Mouse (Mus musculus): ENCODE measurements at regions not wholly inside any gene's neighbourhood (a gene's known extent, or its start where the extent isn't known, plus 50 kb on each side); places are given as distances from the start of the nearest gene placed in this dataset.
A peak's percentile ranks its signal among the peaks of the same experiment; 100 is the strongest.

DNA sequence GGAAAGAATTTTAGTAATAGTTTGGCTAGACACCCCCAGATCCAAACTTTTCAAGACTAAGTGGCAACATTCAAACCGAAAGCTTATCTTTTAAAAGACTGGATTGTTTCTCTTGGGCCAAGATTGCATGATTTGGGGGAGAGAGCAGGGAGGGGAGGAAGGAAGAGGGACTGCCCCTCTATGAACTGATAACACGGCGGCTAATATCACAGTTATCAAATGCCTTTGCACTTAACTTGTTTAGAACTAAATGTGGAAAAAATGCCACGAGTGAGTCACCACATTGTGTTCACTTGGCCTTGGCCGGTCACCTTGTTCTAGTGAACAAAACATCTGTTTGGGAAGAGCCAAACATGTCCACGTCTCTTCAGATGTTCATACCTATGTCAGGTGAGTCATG is 92.3 kb downstream of the Tes start:
- DNase-seq (ENCODE audit: low spot score in 2 of 2) = no peak

GRCm38 (mm10) chr6:17169971-17170781 is 105.2 kb downstream of the Tes start:
- DNase-seq (ENCODE audit: low spot score in 2 of 2) = peak; percentile 29 to 47

DNA sequence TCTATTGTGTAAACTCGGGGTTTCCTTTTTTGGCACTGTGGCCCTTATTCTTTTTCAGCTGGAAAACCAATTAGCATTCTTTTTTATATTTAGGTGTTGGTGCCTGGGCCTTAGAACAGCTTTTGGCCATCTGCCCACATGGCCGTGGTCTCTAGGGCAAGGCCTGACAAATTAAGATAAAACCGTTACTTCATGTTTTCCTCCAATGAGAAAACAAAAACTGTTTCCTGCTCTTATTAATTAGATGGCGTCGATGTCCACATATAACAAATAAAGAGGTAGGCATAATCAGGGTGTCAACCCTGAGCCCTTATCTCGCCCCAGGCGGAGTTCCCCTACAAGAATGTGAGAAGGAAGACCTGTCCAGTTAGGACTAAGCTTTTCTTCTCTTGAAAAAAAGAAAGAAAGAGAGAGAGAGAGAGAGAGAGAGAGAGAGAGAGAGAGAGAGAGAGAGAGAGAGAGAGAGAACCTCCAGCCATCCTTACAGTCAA is 105.9 kb downstream of the Tes start:
- DNase-seq (ENCODE audit: low spot score in 2 of 2) = peak in 1 of 2 experiments; percentile 6

DNA sequence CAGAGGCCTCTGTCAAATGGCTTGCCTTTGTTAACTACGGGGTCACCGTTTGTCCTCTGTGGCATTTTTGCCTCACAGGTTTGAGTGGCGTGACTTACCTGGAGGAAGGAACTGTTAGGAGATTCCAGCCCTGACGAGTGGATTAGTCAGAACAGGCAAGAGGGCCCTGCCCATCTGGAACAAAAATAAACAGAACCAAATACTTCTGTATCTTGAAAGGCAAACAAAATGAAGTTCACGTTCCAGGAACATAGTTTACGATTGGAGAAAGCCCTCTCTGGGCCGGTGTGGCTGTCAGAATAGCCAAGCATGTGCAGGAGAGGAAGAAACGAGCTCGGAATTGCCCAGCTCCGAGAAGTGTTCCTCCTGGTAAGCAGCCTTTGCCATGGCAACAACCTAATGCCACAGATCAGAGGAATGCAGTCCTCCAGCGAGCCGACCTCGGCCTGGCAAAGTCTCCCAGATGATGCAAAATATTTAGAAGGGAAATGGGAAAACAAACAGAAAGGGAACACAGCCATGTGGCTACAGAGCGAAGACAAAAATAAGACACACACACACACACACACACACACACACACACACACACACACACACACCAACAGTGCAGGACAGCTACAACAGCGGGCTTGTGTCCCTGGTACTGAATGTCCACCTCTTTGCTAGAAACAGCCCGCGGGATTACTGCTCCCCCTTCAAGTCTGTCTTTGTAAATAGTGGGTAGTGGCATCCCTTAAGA is 106.5 kb downstream of the Tes start:
- DNase-seq (ENCODE audit: low spot score in 2 of 2) = peak; percentile 40 to 71

- DNase-seq (ENCODE audit: low spot score in 2 of 2) = no peak
Observed at GRCm38 (mm10) chr6:17172050-17172449, 107.1 kb downstream of the Tes start.

- no peak for DNase-seq (ENCODE audit: low spot score in 2 of 2)
Observed at GRCm38 (mm10) chr6:17177153-17177552, 103.8 kb upstream of the Cav2 start.

DNA sequence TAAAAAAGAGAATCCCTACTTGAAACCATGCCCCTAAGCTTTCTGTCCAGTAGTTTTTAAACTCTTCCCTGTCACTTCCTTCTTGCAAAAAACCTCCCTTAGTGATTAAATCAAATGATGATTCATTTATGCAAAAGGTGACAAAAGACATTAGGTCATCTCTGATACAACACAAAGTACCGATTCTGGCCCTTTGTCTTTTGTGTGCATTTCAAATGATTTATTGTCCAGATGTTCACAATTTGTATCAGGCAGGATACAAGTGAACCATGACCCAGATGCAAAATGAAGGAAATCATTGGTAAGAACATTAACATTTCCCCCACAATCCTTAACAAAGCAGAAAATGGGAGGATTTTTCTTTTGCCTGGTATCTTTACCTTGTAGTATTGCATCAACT is 101.5 kb upstream of the Cav2 start:
- DNase-seq (ENCODE audit: low spot score in 2 of 2) = no peak

DNA sequence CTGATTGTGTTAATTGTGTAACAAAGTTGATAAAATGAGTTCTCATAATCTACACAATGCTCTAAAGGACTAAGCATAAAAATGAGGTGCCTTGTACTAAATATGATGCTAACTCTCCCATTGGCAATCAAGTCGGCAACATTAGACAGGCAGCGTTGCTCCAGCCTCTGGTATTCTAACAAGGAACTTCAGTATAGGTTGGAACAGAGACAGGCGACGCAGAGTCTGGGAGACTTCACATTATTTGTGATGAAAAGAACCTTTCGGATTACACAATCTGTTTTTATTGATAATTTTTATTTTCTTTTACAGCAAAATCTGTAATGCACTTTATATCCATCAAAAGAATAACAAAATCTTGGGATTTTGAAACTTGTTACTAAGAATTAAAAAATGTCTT is 94.4 kb upstream of the Cav2 start:
- DNase-seq (ENCODE audit: low spot score in 2 of 2) = no peak

DNA sequence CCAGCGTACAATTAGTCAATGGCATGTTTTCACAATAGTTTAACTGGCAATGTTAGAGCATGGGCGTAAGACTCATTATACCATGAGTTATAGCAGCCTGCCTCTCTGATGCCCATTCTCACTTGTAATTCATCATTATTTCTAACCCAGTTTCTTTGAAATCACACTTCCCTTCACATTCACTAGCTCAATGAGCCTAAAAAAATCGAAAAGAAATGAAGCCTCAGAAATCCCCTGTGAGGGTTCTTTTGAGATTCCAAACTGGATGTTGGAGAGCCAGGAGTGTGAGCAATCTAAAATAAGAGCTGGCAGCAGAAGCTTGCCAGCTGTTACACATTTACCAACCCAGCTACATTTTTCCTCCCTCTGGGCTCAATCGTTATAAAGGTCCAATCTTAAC is 93.9 kb upstream of the Cav2 start:
- DNase-seq (ENCODE audit: low spot score in 2 of 2) = peak in 1 of 2 experiments; percentile 43

GRCm38 (mm10) chr6:17195538-17195937 is 85.4 kb upstream of the Cav2 start:
- no peak for DNase-seq (ENCODE audit: low spot score in 2 of 2)

DNA sequence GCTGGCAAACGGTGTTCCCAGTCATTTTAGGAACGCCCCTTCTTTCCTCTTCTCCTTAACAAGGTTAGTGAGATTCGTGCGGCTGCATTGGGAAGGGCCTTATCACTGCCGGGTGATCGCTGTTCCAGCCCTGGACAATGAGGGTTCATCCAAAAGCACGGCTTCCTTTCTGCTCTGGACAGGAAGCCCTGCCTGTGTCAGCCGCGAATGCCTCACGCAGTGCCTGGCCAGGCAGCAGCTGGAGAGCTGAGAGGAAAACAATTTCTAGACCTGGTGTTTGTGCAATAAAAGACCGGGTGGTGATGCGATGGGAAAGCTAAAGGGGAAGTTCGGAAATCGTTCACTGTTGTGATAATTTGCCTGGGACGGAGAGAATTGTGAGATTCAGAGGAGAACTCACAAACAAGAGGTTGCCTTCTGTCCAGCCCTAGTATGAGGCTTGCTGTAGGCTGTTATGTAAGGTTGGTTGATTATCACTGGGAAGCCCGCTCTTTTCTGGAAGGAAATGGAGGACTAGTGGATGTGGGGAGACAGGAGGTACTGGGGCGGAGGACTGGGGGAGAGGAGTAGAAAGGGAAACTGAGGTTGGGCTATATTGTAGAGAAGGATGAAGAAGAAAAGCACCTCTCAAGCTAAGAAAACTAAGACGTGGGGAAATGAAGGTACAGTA is 83.1 kb upstream of the Cav2 start:
- no peak for DNase-seq (ENCODE audit: low spot score in 2 of 2)

GRCm38 (mm10) chr6:17198876-17199275 is 82.1 kb upstream of the Cav2 start:
- peak in 1 of 2 experiments; percentile 60 for DNase-seq (ENCODE audit: low spot score in 2 of 2)

- DNase-seq (ENCODE audit: low spot score in 2 of 2) = peak in 1 of 2 experiments; percentile 23
Observed at GRCm38 (mm10) chr6:17201916-17202636, 78.9 kb upstream of the Cav2 start.

DNA sequence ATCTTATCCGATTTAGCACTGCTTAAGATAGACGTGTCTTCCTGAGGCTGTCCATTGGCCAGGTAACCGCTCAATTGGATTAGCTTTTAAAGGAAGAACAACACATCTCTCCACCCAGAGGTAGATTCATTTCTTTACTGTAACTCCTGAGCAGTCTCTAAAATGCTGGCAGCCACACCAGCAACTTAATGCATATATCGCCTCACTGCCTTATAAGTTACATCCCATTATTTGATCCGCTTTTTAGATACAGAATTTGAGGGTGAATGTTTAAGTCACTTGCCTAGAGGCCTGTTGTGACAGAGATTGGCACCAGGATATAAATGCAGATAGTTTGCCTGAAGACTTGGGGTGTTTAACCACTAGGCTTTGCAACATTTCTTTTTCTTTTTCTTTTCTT is 77.7 kb upstream of the Cav2 start:
- no peak for DNase-seq (ENCODE audit: low spot score in 2 of 2)

DNA sequence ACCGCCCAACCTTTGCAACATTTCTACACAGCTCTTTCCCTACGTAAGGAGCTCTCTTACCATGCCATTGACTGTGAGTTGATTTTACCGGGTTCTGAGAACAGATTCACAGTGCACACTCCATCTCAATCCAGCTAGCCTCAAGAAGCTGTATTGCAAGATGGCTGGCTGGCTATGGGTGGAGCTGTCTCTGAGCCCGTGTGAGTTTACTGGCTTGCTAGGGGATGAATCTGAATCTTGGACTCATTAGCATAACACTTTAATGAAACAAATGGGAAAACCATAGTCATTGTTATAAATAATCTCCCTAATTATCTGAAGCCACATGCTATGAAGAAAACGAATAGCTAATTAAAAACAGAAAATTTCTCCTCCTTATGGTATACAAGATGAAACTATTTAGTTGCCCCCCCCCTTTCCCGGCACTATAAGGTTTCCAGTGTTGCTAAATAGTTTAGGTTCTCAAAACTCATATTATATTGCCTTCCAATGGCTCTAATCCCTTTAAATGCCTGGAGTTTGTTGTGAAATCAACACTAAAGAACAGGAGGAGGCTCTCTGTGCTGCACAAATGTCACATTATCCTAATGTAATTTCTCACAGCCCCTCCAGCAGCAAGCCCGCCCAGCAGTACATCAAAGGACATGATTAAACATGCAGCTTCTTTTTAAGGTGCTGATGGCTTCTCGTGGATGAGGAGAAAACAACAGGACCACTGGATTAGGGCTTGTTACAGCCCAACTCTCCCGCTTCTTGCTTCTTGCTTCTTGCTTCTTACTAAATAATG is 76.9 kb upstream of the Cav2 start:
- DNase-seq (ENCODE audit: low spot score in 2 of 2) = no peak

- no peak for DNase-seq (ENCODE audit: low spot score in 2 of 2)
Observed at GRCm38 (mm10) chr6:17206932-17207331, 74.1 kb upstream of the Cav2 start.

DNA sequence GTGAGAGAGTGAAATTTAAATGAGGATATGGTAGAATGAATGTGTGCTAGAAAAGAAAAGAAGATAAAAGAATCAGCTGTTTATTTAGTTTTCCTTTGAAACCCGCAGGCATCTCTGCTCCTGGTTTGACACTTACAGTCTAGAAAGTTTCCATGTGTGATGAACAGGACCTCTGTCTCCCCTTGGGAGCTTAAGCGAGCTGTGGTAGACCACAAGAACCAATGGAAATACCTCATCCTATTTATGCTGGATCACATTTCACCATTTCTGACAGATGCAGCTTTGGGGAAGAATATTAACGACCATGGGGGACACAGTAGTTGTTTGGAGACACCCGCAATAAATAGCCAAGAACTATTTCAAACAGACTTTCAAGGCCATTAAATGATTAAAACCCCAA is 71.2 kb upstream of the Cav2 start:
- DNase-seq (ENCODE audit: low spot score in 2 of 2) = no peak

GRCm38 (mm10) chr6:17211346-17211745 is 69.6 kb upstream of the Cav2 start:
- peak in 1 of 2 experiments; percentile 50 for DNase-seq (ENCODE audit: low spot score in 2 of 2)

GRCm38 (mm10) chr6:17214774-17215173 is 66.2 kb upstream of the Cav2 start:
- DNase-seq (ENCODE audit: low spot score in 2 of 2) = peak in 1 of 2 experiments; percentile 27

DNA sequence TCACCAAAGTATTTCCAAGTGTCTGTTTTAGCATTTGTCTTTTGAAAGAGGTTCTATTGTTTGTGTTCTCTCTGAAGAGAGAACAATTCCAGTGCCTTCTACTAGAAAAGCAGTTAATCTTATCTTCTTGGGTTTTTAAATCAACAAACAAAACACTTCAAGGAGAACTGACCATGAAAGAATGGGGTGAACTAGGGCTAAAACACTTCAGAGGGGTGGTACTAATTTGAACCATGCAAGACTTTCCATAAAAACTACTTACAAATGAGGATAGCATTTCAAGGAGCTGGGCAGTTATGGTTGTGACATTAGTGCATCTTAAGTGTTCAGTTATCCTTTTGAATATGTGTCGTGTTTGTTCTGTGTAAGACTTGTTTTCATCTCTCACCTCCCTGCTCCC is 64.5 kb upstream of the Cav2 start:
- DNase-seq (ENCODE audit: low spot score in 2 of 2) = no peak
